Mouse (Mus musculus) 3T3-L1 (cell line): ENCODE results near the gene Mfsd1.

Experiments
- DNase-seq: peaks from one replicate; pipeline ENCODE4 v3.0.0-alpha.2; 2015; ENCODE audit warnings: low read depth, low spot score

Mfsd1 gene

GRCm38 (mm10) chr3:67582273-67583124, at the start of gene Mfsd1:
Mfsd1 (plus strand) TSS chr3:67582741.
- peak; percentile 89 for DNase-seq

- no peak for DNase-seq
These were observed 38.9 kb upstream of the Mfsd1 start for GRCm38 (mm10) chr3:67543630-67544029.

GRCm38 (mm10) chr3:67551193-67551592, 31.3 kb upstream of the Mfsd1 start:
- peak; percentile 20 for DNase-seq

DNA sequence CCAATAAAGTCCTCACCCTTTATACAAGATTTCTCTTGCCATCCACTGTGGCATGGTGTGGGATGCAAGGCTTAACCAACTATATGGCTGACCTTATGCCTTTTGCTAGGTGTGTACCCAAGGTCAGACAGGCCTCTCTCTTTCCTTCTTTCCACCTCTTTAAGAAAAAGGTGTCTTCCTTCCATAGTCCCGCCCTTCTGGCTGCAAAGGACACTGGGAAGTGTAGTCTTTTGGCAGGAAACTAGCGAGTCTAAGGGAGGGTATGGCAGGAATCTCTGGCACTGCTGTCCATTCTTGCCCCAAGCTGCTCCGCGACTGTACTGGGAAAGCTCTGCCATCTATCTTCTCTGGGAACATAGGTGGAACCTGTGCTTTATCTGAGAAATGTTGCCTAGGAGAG, 29.3 kb upstream of the Mfsd1 start:
- peak; percentile 41 for DNase-seq

- DNase-seq = peak; percentile 62
These were observed 28.6 kb upstream of the Mfsd1 start for GRCm38 (mm10) chr3:67553927-67554448.

DNA sequence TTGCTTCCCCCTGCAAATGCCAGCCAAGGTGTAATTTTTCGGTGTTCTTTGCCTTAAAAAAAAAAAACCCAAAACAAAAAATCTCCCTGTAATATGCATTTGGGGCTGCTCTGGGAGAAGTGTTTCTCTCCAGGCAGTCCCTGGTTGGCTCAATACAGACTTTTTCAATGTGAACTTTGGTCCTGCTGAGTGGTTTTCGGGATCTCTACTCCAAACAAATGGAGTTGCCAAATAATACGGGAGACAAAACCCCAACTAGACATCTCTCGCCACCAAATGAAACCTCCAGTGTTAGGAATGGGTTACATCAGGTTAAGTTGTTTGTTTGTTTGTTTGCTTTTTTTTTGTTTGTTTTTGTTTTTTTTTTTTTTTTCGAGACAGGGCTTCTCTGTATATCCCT, 27.3 kb upstream of the Mfsd1 start:
- no peak for DNase-seq

- DNase-seq = no peak
These were observed 25.3 kb upstream of the Mfsd1 start for GRCm38 (mm10) chr3:67557200-67557651.

DNA sequence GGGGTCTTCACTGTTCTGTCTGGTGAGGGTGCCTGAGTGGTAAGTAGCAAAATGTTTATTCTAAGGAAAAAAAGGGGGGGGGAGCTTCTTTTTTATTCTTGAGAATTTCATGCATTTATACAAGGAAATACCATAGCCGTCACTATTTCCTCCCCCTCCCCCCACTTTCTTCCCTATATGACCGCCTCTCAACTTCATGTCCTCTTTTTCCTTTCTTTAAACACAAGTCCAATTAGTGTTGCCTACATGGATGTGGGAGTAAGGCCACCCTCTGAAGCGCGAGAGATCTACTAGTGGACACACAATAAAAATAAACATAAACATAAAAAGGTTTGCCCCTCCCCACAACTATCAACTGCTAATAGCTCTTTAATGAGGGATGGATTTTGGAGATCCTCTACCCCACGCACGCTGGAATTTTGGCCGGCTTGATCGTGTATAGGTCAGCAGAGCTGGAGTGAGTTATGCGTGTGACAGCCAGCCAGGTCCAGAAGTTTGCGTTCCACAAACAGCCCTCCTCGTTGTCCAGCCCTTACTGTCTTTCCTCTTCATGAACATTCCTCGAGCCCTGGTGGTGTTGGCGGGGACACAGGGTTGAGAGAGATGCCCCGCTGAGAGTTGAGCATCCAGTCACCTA, 24.7 kb upstream of the Mfsd1 start:
- no peak for DNase-seq

DNA sequence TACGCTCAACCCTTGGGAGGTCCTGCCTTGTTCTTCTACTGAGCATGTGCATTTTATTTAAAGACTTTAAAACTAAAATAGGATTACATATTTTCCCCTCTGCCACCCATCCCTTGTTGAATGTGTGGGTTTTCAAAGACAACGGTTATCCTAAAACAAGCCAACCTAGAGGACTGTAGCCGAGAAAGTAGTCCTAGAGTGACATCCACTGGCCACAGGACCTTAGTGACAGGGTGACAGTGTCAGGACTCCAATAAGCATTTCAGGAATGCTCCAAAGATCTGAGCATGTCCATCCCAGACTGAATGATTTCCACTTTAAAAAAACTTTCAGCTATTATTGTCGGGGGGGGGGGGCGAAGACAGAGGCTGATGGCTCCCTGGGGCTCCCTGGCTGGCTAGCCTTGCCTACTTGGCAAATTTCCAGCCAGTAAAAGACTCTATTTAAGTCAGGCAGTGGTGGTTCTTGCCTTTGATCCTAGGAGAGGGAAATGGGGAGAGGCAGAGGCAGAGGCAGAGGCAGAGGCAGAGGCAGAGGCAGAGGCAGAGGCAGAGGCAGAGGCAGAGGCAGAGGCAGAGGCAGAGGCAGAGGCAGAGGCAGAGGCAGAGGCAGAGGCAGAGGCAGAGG, 17.7 kb upstream of the Mfsd1 start:
- DNase-seq = peak; percentile 73

DNA sequence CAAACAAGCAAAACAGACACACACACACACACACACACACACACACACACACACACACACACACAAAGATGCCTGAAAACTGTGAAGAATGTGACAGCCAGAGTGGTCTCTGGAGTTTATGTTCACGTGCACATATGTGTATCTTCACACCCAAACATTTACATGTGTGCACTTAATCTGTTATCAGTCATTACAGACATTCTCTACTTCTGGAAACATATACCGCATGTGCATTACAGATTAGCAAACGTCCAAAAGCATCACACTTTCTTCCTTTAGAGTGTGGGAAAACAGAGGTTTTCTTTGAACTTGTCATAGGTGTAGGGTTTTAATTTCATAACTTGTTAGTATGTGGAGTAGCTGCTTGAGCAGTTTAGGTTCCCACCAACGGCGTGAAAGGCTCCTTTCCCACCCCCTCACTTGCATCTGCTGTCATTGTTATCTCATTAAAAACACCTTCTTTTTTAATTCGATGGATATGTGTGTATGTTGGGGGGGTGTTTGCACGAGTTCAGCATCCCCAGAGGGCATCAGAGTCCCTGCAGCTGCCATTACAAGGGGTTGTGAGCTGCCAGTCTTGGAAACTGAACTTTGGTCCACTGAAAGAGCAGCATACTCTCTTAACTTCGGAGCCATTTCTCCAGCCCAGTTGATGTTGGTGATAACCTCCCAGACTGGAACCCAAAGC, 16.9 kb upstream of the Mfsd1 start:
- no peak for DNase-seq

DNA sequence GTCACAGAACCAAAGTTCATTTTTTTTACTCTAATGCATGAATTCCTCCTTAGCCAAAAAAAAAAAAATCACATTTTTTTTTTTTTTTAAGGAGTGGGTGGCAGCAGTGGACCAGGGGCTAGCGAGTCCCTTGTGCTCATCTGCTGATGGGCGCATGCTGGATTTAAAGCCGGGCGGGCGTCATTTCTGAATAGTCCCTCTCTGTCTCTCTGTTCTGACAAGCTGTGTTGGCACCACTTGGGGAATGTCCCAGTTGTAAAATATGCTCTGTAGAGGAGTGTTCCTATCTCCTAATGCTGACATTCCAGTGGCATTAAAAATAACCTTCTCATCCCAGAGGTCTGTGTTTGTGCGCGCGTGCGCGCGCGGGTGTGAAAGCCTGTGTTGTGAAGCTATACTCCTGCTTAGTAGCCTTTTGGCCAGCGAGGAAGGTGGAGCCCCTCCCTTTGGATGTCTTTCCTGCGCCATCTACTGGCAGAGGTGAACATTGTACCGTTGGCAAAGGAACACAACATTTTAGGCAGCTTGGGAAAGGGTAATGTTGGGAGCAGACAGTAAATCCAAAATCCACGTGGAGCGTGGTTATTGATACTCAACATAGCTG, 14.4 kb upstream of the Mfsd1 start:
- DNase-seq = peak; percentile 90

DNA sequence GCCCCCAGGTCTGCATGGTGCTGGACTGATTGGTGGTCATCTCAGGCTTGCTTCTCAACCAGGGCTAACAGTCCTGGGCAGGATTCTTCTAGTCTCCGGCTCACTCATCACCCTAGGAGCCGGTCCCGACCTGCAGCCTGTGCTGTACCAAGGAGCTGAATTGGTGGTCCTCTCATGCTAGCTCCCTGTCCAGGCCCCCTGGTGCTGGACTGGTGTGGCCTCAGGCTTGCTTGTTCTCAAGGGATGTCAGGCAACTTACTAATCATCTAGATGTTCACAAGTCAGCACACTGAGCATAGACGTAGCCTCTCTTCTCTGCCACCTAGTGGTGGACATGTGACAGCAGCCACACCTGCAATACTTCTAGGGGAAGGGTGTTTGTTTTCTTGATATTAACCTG, 9.6 kb upstream of the Mfsd1 start:
- peak; percentile 70 for DNase-seq

GRCm38 (mm10) chr3:67573523-67573922, 9.0 kb upstream of the Mfsd1 start:
- no peak for DNase-seq

GRCm38 (mm10) chr3:67576248-67576647, 6.3 kb upstream of the Mfsd1 start:
- DNase-seq = no peak

DNA sequence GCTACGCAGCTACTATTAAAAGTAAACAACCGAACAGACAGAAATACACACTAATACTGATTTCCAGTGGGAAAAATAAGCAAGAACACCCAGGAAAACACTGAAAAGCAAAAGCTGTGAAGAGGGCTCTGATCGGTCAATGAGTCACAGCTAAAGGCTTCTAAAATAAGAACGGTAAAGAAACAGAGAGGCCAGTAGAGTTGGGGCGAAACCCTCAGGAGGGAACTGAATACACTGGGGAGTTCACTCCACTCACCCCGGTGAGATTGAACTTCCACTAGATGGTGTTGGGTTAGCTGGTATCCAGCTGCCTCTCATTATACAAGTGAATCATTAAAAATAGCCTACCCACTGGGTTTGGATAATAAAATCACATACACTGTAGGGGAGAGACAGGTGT, 5.8 kb upstream of the Mfsd1 start:
- DNase-seq = no peak

DNA sequence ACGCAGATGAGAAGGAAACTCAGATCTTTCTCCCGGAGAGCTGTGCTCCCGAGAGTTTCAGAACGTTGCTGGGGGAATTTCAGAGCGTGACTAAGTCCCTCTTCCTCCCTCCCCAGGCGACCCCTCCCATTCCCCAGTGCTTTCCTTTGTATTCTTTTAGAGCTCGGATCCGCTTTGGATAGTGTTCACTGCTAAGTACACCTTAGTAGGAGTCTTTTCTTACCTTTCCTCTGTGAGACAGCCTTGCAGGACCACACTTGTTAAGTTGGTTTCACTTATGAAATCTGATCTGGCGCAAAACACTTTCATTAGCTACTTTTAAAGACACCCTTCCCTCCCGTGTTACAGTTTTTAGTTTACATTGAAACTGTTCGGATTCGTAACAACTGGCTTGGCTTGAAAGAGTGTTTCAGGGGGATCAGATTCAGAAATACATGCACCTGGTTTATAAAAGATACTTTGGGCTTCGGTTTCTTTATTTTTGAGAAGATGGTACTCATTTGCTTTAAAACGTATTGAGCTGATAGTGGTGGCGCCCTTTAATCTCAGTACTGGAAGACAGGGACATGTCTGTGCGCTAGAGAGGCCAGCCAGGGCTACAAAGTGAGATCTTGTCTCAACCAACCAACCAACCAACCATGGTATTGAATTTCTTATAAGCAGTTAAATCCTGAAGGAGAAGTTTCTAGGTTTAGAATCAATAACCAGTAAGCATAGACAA, 744 bp downstream of the Mfsd1 start:
- peak; percentile 75 for DNase-seq

DNA sequence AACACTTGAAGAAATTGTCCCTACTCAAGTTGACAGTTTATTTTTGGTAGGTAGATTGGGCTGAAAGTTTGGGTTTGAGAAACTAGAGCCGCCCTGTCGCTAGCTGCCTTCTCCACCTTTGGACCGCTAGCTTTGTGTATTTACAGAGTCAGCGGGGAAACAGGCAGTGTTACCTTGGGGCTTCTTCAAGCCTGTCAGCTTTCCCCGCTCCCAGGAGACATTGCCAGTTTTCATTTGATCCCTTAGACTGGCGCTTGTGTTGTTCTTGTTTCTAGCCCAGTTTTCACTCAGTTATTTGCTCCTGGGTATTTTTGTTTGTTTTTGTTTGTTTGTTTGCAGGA, 1.3 kb downstream of the Mfsd1 start:
- DNase-seq = no peak

DNA sequence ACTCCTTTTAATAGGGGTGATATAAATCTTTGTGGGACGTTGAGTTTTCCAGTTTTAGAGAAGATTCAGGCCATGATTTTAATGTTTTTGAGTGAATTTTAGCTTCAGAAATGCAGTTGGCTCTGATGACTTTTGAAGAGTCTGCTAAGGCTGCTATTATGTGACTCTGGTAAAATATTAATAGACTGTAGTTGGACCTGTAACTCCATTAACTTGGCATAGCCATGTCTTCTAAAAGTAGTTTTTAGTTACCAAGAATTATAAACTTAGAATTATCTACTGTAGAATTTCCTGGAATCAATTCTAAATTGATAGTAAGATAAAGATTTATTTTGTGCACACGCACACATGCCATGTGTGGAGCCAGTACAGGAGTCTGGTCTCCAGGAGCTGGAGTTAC, 4.0 kb downstream of the Mfsd1 start:
- no peak for DNase-seq

GRCm38 (mm10) chr3:67587430-67587829, 4.9 kb downstream of the Mfsd1 start:
- DNase-seq = no peak

GRCm38 (mm10) chr3:67601616-67602138, 19.1 kb downstream of the Mfsd1 start:
- no peak for DNase-seq

- DNase-seq = no peak
These were observed 35.7 kb downstream of the Mfsd1 start for GRCm38 (mm10) chr3:67618222-67618621.
